8 mouse cellular contexts compared by ENCODE assay signal in genomic region chr4:129985161-129985670, GRCm38 (mm10). TPM values are rescaled to one million over a fixed set of nuclear protein-coding genes. Genes with fewer than 3 reads are reported as not detected.
DNase-seq lines count a peak whose midpoint lies in the region; ATAC-seq and TF ChIP-seq lines count a peak whose summit lies in the region.

No protein-coding gene starts in this region.

- no peaks in the 10 kb centered on the region for H3K9me3 ChIP-seq in kidney, postnatal 0 days (replicated peaks; ENCODE audit: low read length)
- H3K9me3 ChIP-seq in heart, embryonic 16.5 days (replicated peaks; ENCODE audit: control insufficient read depth, low read length) = no peaks in the 10 kb centered on the region
- H3K9me3 ChIP-seq in midbrain, embryonic 10.5 days (replicated peaks) = no peaks in the 10 kb centered on the region

- H3K27me3 ChIP-seq in kidney, postnatal 0 days (ENCODE audit: insufficient read depth, low read length) = peaks cover 30% of the 10 kb centered on the region
- peaks cover 64% of the 10 kb centered on the region for H3K27me3 ChIP-seq in heart, embryonic 16.5 days (ENCODE audit: control insufficient read depth, insufficient read depth, low read length)
- H3K27me3 ChIP-seq in midbrain, embryonic 10.5 days (ENCODE audit: low read depth, poor library complexity, severe bottlenecking) = peaks cover 96% of the 10 kb centered on the region

- DNase-seq in kidney, postnatal 0 days (ENCODE audit: low spot score) = no peak
- DNase-seq in kidney, adult 18-20 months = no peak
- peak; percentile 57 for DNase-seq in midbrain, embryonic 10.5 days (ENCODE audit: low spot score)
- DNase-seq in urinary bladder, adult 2 months (ENCODE audit: low spot score) = no peak
- DNase-seq in frontal cortex, adult 2 months (ENCODE audit: extremely low spot score in 1 of 2, low spot score in 1 of 2) = no peak
- no peak for DNase-seq in spleen, postnatal 10 days (ENCODE audit: low spot score in 2 of 2)

- H3K4me1 ChIP-seq in kidney, postnatal 0 days (replicated peaks; ENCODE audit: insufficient read depth, low read length) = peaks cover 16% of the 10 kb centered on the region
- H3K4me1 ChIP-seq in cortical plate, adult 2 months (ENCODE audit: control insufficient read depth, insufficient read depth, low read length) = peaks cover 5% of the 10 kb centered on the region; the same call in 1 of the 2 replicates
- H3K4me1 ChIP-seq in heart, embryonic 16.5 days (ENCODE audit: control insufficient read depth, insufficient read depth, low read length) = peaks cover 25% of the 10 kb centered on the region
- peaks cover 88% of the 10 kb centered on the region for H3K4me1 ChIP-seq in midbrain, embryonic 10.5 days

- H3K4me3 ChIP-seq in kidney, postnatal 0 days (replicated peaks; ENCODE audit: low read depth, low read length) = peak overlapping the region; percentile 51
- peak overlapping the region; percentile 71 for H3K4me3 ChIP-seq in cortical plate, adult 2 months (ENCODE audit: insufficient read depth, low read length)
- peak overlapping the region; percentile 60 for H3K4me3 ChIP-seq in heart, embryonic 16.5 days (ENCODE audit: low read length)
- peak overlapping the region; percentile 76 for H3K4me3 ChIP-seq in midbrain, embryonic 10.5 days

- peak overlapping the region; percentile 93 for H3K4me2 ChIP-seq in kidney, postnatal 0 days (ENCODE audit: low read length)
- H3K4me2 ChIP-seq in heart, embryonic 16.5 days (ENCODE audit: low read depth, low read length) = peak overlapping the region; percentile 98

- ATAC-seq in kidney, postnatal 0 days (replicated peaks; ENCODE audit: low FRiP score, low read depth) = peak; percentile 8
- 0 out of 2 replicates have a peak, but pooled peaks have one; percentile 6 for ATAC-seq in heart, embryonic 16.5 days (replicated peaks; ENCODE audit: extremely low read depth, insufficient read depth, low FRiP score)

- H3K36me3 ChIP-seq in kidney, postnatal 0 days (ENCODE audit: insufficient read depth, low read length) = no peaks in the 10 kb centered on the region
- no peaks in the 10 kb centered on the region for H3K36me3 ChIP-seq in heart, embryonic 16.5 days (ENCODE audit: control insufficient read depth, insufficient read depth)
- no peaks in the 10 kb centered on the region for H3K36me3 ChIP-seq in midbrain, embryonic 10.5 days

- no peak for TF ChIP-seq CTCF in kidney, postnatal 0 days (IDR thresholded peaks at IDR 0.05; ENCODE audit: low read depth)
- TF ChIP-seq CTCF in cortical plate, adult 2 months (IDR thresholded peaks at IDR 0.05; ENCODE audit: extremely low read depth, insufficient read depth, low read length) = no peak

- H3K27ac ChIP-seq in kidney, postnatal 0 days = no peak overlapping the region
- H3K27ac ChIP-seq in cortical plate, adult 2 months (ENCODE audit: insufficient read depth, low read length) = peak overlapping the region; percentile 83
- H3K27ac ChIP-seq in heart, embryonic 16.5 days (ENCODE audit: low read length) = no peak overlapping the region
- peak overlapping the region; percentile 83 for H3K27ac ChIP-seq in midbrain, embryonic 10.5 days (replicated peaks)

- under 1% methylated on average over 35 of the region's 48 CpGs for WGBS in kidney, postnatal 0 days
- 1% methylated on average over 48 of the region's 48 CpGs for WGBS in heart, embryonic 16.5 days
- WGBS in midbrain, embryonic 10.5 days = 3% methylated on average over 47 of the region's 48 CpGs

- TF ChIP-seq POLR2A in cortical plate, adult 2 months (IDR thresholded peaks at IDR 0.05; ENCODE audit: extremely low read depth, insufficient read depth, low read length) = no peak

- H3K9ac ChIP-seq in kidney, postnatal 0 days (ENCODE audit: low read depth, low read length) = peak overlapping the region; percentile 56
- H3K9ac ChIP-seq in heart, embryonic 16.5 days (ENCODE audit: low read length) = peak overlapping the region; percentile 48

RNA-seq across cellular contexts. Expression of gene Adgrb2, which starts 0.5 kb away (rescaled TPM):
- polyA plus RNA-seq in kidney, postnatal 0 days (2015; fragmentation: Nextera tagmentation; extraction: Ambion mirVana) = 0.78 and 1.8 TPM in 2 replicates
- 306 and 345 TPM in 2 replicates for polyA plus RNA-seq in cortical plate, adult 2 months (2012; rRNA removed)
- polyA plus RNA-seq in heart, embryonic 16.5 days (2015; fragmentation: Nextera tagmentation; extraction: Ambion mirVana) = 1.0 and 1.2 TPM in 2 replicates
- 1.6 and 2.0 TPM in 2 replicates for polyA plus RNA-seq in midbrain, embryonic 10.5 days (2016; fragmentation: Nextera tagmentation; extraction: Ambion mirVana)
- 4.0 and 5.4 TPM in 2 replicates for polyA plus RNA-seq in urinary bladder, adult 2 months (2012; rRNA removed)
- 263 and 272 TPM in 2 replicates for polyA plus RNA-seq in frontal cortex, adult 2 months (2012; rRNA removed)

RNA-seq across cellular contexts. Expression of gene Spocd1, which starts 56.2 kb away (rescaled TPM):
- polyA plus RNA-seq in kidney, postnatal 0 days (2015; fragmentation: Nextera tagmentation; extraction: Ambion mirVana) = not detected in 2 replicates
- 0.13 and 0.28 TPM in 2 replicates for polyA plus RNA-seq in cortical plate, adult 2 months (2012; rRNA removed)
- polyA plus RNA-seq in heart, embryonic 16.5 days (2015; fragmentation: Nextera tagmentation; extraction: Ambion mirVana) = 0.22 and 0.35 TPM in 2 replicates
- polyA plus RNA-seq in midbrain, embryonic 10.5 days (2016; fragmentation: Nextera tagmentation; extraction: Ambion mirVana) = not detected in 2 replicates
- polyA plus RNA-seq in urinary bladder, adult 2 months (2012; rRNA removed) = not detected in 2 replicates
- 0.40 TPM in 2 replicates for polyA plus RNA-seq in frontal cortex, adult 2 months (2012; rRNA removed)

Comparison
In these comparisons a context has a peak if more than half of its experiments do, and no peak if none do; other contexts are left out.
1. H3K27ac ChIP-seq: peak in cortical plate, adult 2 months (single experiment) and midbrain, embryonic 10.5 days (single experiment); none in kidney, postnatal 0 days (single experiment) and heart, embryonic 16.5 days (single experiment).
2. RNA of gene Adgrb2, which starts 0.5 kb away (polyA plus RNA-seq): 306 to 345 TPM in cortical plate, adult 2 months and 263 to 272 TPM in frontal cortex, adult 2 months; 4.0 to 5.4 TPM in urinary bladder, adult 2 months, 1.6 to 2.0 TPM in midbrain, embryonic 10.5 days, 0.78 to 1.8 TPM in kidney, postnatal 0 days and 1.0 to 1.2 TPM in heart, embryonic 16.5 days; every median in the first group is over 10 times any median in the second.
3. Peak in every context shown above with its lines, with median percentiles within 50 percentile points of each other: H3K4me3 ChIP-seq.